In genomic region chr19:57333356-57333755, GRCm38 (mm10) we compare ENCODE assay signal across 26 mouse cellular contexts.
"Had no signal": no experiment of that assay in that cellular context is flagged by ENCODE, and none has a peak within 500 bp of the region (broad histone marks: within the 10 kb centered on the region; RNA-seq: fewer than 3 reads in every experiment).

No protein-coding gene starts in this region.

- DNase-seq: gastrocnemius, adult 2 months; gastrocnemius, postnatal 14 days; heart, adult 11 months; heart, postnatal 10 days; heart, postnatal 4 days; kidney, adult 18-20 months; kidney, adult 8-10 months; kidney, postnatal 10 days; kidney, postnatal 4 days; liver; liver, embryonic 13.5 days had no signal

- H3K27me3 ChIP-seq: hindbrain, embryonic 12.5 days; intestine, embryonic 15.5 days; limb, embryonic 12.5 days; liver, embryonic 13.5 days; liver, embryonic 15.5 days had no signal

- ATAC-seq: hindbrain, embryonic 16.5 days; inflammation-experienced regulatory T-cells, adult 6 months; intestine, embryonic 15.5 days; intestine, postnatal 0 days had no signal

- H3K36me3 ChIP-seq: hindbrain, embryonic 10.5 days; hindbrain, embryonic 12.5 days; intestine, embryonic 15.5 days; limb, embryonic 10.5 days; limb, embryonic 12.5 days; liver, embryonic 13.5 days; liver, embryonic 15.5 days had no signal

- H3K9ac ChIP-seq: hindbrain, embryonic 12.5 days; hindbrain, embryonic 14.5 days; intestine, embryonic 15.5 days; limb, embryonic 12.5 days; liver, embryonic 13.5 days; liver, embryonic 15.5 days had no signal

- H3K9me3 ChIP-seq: hindbrain, embryonic 10.5 days; hindbrain, embryonic 12.5 days; intestine, embryonic 15.5 days; limb, embryonic 10.5 days; liver, embryonic 13.5 days; liver, embryonic 15.5 days had no signal

- H3K4me3 ChIP-seq: gastrocnemius, adult 2 months; heart, adult 2 months; hindbrain, embryonic 10.5 days; hindbrain, embryonic 12.5 days; intestine, embryonic 15.5 days; layer of hippocampus, adult 2 months; left cerebral cortex, adult 2 months; limb, embryonic 10.5 days; limb, embryonic 12.5 days; liver, embryonic 13.5 days; liver, embryonic 15.5 days had no signal

- H3K4me2 ChIP-seq: heart, embryonic 11.5 days; hindbrain, embryonic 12.5 days; hindbrain, embryonic 14.5 days; intestine, embryonic 15.5 days; limb, embryonic 12.5 days; liver, embryonic 11.5 days; liver, embryonic 13.5 days; liver, embryonic 15.5 days had no signal

- H3K27ac ChIP-seq: gastrocnemius, adult 2 months; heart, adult 2 months; hindbrain, embryonic 10.5 days; hindbrain, embryonic 12.5 days; hindbrain, embryonic 14.5 days; intestine, embryonic 15.5 days; layer of hippocampus, adult 2 months; left cerebral cortex, adult 2 months; limb, embryonic 10.5 days; limb, embryonic 12.5 days; liver, embryonic 13.5 days; liver, embryonic 15.5 days had no signal

- H3K4me1 ChIP-seq: hindbrain, embryonic 12.5 days; liver, embryonic 13.5 days; liver, embryonic 15.5 days had no signal
